Mouse (Mus musculus) cerebellum, postnatal 14 days (tissue): ENCODE results near the gene Arhgap21.
A peak's percentile ranks its signal among the peaks of the same experiment; 100 is the strongest.
"Not testable (repeated sequence)": the region's sequence is repeated elsewhere in the genome, so short reads cannot be mapped to it uniquely, and the experiment has no call there.

Source experiments
- DNase-seq, 2 experiments: peaks; one replicate each; pipeline ENCODE4 v3.0.0; 2021; ENCODE audit warnings: mixed read lengths in 2 of 2

The Arhgap21 gene

GRCm38 (mm10) chr2:20939367-20939766 lies 29.3 kb downstream of the Arhgap21 start:
- DNase-seq = no peak

GRCm38 (mm10) chr2:20936609-20937221 lies 32.0 kb downstream of the Arhgap21 start:
- no peak for DNase-seq

GRCm38 (mm10) chr2:20934406-20934805 lies 34.3 kb downstream of the Arhgap21 start:
- no peak for DNase-seq

- no peak for DNase-seq
Measured at GRCm38 (mm10) chr2:20932748-20933313, 35.9 kb downstream of the Arhgap21 start.

- not testable (repeated sequence) for DNase-seq
Measured at GRCm38 (mm10) chr2:20931761-20932160, 36.9 kb downstream of the Arhgap21 start.

GRCm38 (mm10) chr2:20928454-20928853 lies 40.2 kb downstream of the Arhgap21 start:
- no peak for DNase-seq

GRCm38 (mm10) chr2:20924938-20925337 lies 43.7 kb downstream of the Arhgap21 start:
- DNase-seq = no peak

GRCm38 (mm10) chr2:20922366-20922765 lies 46.3 kb downstream of the Arhgap21 start:
- DNase-seq = no peak

GRCm38 (mm10) chr2:20921558-20921957 lies 47.1 kb downstream of the Arhgap21 start:
- no peak for DNase-seq

- no peak for DNase-seq
Measured at GRCm38 (mm10) chr2:20921021-20921420, 47.7 kb downstream of the Arhgap21 start.

GRCm38 (mm10) chr2:20914531-20915320 lies 54.0 kb downstream of the Arhgap21 start:
- DNase-seq = no peak

- no peak for DNase-seq
Measured at GRCm38 (mm10) chr2:20913019-20913415, 55.7 kb downstream of the Arhgap21 start.

- DNase-seq = no peak
Measured at GRCm38 (mm10) chr2:20912348-20913018, 56.2 kb downstream of the Arhgap21 start.

GRCm38 (mm10) chr2:20910446-20910845 lies 58.2 kb downstream of the Arhgap21 start:
- peak; percentile 60 to 77 for DNase-seq

- DNase-seq = no peak
Measured at GRCm38 (mm10) chr2:20909404-20909803, 59.3 kb downstream of the Arhgap21 start.

GRCm38 (mm10) chr2:20907291-20907690 lies 61.4 kb downstream of the Arhgap21 start:
- DNase-seq = no peak

GRCm38 (mm10) chr2:20905411-20905810 lies 63.3 kb downstream of the Arhgap21 start:
- no peak for DNase-seq

- peak; percentile 94 to 96 for DNase-seq
Measured at GRCm38 (mm10) chr2:20902981-20903645, 65.6 kb downstream of the Arhgap21 start.

- DNase-seq = no peak
Measured at GRCm38 (mm10) chr2:20901916-20902315, 66.8 kb downstream of the Arhgap21 start.

GRCm38 (mm10) chr2:20899301-20899700 lies 69.4 kb downstream of the Arhgap21 start:
- no peak for DNase-seq

GRCm38 (mm10) chr2:20898684-20899083 lies 70.0 kb downstream of the Arhgap21 start:
- DNase-seq = peak; percentile 88 to 90

- DNase-seq = no peak
Measured at GRCm38 (mm10) chr2:20896446-20896845, 72.2 kb downstream of the Arhgap21 start.
